Mouse (Mus musculus) spleen, postnatal 36 days (tissue): ENCODE data around the gene Lsm2.
"Not testable (repeated sequence)": the region's sequence is repeated elsewhere in the genome, so short reads cannot be mapped to it uniquely, and the experiment has no call there.

ENCODE experiments used
- DNase-seq, 2 experiments: peaks; one replicate each; pipeline ENCODE4 v3.0.0; 2022; ENCODE audit warnings: low spot score in 2 of 2, mixed read lengths in 1 of 2

Lsm2 gene

GRCm38 (mm10) chr17:34984218-34984617 is 2.6 kb downstream of the Lsm2 start:
- no peak for DNase-seq

DNA sequence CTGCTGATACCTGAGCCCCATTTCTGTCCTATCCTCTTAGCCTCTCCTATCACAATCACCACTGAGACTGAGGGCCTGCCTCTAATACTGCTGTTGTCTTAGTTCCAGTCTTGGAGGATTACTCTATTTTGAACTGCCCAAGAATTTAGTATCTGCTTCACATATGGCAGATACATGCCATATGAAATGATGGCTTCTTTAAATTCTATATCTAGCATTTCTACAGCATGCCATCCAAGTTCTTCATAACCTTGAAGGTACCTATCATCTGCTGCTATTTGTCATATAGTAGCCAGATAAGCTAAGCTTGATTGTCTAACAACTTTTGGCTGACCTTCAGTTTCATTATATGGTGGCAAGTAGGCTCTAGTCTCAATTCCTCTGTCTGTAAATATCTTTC is 13.1 kb downstream of the Lsm2 start:
- no peak for DNase-seq

- not testable (repeated sequence) for DNase-seq
Observed at GRCm38 (mm10) chr17:34995192-34995591, 13.5 kb downstream of the Lsm2 start.

DNA sequence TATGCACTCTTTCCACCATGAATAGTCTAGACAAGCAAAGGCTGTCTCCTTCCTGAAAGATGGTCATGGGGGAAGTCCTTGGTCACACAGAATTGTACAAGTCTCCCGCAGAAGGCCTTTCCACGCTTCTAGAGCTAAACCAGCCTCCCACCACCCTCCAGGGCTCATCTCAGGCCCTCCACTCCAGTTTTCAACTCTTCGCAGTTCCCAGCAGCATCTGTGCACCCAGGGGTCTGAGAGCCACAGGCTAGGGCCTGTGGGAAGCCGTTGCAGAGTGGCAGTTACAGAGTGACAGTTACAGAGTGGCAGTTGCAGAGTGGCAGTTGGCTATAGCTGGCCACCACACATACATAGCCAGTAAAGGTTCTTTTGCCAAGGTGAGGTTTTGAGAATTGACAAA is 14.3 kb downstream of the Lsm2 start:
- DNase-seq: not testable (repeated sequence)

DNA sequence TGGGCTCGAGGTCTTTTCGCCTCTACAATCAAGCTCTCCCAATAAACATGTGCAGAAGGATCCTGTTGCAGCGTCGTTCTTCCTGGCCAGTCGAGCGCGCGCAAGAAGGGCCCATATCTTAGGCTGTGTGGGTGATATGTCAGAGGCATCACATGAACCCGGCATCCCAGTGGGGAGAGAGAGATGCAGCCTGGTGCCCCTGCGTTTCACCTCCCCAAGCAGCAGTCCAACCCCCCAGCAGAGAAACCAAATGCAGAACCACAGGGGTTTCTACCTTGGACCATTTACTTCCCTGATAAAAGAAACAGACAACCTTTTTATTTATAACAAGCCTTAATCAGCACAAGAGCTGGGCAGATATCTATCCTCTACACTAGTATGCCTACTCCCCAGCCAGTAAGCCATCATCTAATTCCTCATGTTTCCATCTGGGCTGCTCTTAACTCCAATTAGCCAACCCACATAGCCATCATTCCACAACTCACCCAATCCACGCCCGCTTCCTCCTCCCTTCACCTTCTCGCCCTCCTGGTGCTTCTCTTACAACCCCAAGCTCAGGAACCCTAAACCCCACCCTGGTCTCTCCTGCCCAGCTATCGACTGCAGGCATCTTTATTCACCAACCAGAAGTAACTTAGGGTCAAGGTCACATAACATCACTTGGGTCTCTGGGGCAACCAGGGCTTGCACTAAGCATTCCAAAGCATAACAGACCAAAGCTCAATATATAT is 14.9 kb downstream of the Lsm2 start:
- DNase-seq: no peak

DNA sequence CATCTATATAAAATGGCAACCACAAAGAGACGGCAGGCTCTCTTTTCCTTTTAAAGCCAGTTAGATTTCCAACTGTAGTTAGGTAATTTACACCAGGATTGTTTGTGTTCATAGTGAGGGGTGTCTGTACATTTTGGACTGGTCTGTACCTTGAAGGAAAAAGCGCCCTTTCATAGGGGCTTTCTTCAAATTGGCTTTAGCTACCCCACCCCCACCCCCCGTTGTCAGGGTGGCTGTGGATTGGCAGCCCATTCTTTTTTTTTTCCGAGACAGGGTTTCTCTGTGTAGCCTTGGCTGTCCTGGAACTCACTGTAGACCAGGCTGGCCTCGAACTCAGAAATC is 15.5 kb downstream of the Lsm2 start:
- DNase-seq: no peak

GRCm38 (mm10) chr17:34998526-34999430 is 17.1 kb downstream of the Lsm2 start:
- no peak for DNase-seq

- DNase-seq: peak; percentile 73 to 78
Observed at GRCm38 (mm10) chr17:34999871-35000716, 18.4 kb downstream of the Lsm2 start.

DNA sequence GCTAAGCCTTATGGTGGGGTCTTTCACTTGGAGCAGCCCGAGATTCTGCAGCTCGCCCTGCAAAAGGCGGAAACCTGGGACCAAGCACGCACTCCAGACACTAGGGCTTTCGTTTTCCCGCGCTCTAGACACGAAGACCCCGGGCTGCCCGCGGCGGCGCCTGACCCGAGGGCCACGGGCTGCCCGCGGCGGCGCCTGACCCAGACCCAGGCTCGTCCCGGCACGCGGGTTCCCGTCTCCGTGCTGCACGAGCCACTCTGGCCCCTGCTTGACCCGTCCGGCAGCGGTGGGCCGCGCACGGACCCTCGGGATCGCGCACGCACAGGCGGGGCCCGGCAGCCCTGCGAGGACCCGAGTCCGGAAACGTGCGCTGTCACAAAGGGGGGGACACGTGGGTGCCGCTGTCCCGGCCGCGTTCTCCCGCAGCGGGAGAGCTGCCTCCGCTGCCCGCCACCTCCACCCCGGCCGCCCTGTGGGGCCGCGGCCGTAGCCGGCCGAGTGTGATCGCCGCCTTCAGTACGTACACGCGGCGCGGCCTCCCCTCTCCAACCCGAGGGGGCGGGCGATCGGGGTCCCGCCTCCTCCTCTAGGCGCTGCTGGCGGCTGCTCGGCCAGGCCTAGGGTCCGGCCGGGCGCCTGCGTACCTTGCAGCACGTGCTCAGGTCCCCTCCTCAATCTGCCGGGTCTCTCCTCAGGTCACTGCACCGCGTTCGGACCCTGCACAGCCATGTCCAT is 19.2 kb downstream of the Lsm2 start, which contains the start of gene Vars:
Gene Vars (plus strand): TSS at position 271 of the 735 bp plus-strand sequence.
- peak; percentile 78 to 80 for DNase-seq

- peak; percentile 62 to 66 for DNase-seq
Observed at GRCm38 (mm10) chr17:35001452-35002152, 19.9 kb downstream of the Lsm2 start.

DNA sequence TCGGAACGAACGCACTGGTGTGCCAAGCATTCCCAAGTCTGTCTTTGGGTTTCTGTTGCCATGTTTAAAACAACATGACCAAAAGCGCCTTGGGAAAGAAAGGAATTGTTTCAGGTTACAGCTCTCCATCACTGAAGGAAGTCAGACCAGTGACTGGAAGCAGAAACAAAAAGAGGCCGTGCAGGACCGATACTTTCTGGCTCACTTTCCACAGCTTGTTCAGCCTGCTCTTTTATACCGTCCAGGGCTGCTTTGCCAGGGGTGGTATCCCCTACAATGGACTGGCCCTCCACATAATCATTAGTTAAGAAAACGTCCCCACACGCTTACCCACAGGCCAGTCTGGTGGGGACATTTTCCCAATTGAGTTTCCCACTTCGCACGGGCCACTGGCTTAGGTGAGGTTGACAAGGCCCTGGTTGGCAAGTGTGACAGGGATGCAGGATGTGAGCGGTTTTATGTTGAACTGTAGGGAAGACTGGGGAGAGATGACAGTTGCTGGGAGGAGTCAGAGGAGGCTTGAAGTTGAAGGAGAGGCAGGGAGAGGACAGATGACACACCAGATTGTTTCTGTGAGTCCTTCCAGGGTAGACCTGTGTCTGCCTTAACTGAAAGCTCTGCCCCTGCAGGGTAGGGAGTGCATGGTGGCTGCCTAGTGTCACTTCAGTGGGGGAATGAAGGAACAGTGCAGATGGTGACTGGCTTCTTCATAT is 20.6 kb downstream of the Lsm2 start:
- no peak for DNase-seq

DNA sequence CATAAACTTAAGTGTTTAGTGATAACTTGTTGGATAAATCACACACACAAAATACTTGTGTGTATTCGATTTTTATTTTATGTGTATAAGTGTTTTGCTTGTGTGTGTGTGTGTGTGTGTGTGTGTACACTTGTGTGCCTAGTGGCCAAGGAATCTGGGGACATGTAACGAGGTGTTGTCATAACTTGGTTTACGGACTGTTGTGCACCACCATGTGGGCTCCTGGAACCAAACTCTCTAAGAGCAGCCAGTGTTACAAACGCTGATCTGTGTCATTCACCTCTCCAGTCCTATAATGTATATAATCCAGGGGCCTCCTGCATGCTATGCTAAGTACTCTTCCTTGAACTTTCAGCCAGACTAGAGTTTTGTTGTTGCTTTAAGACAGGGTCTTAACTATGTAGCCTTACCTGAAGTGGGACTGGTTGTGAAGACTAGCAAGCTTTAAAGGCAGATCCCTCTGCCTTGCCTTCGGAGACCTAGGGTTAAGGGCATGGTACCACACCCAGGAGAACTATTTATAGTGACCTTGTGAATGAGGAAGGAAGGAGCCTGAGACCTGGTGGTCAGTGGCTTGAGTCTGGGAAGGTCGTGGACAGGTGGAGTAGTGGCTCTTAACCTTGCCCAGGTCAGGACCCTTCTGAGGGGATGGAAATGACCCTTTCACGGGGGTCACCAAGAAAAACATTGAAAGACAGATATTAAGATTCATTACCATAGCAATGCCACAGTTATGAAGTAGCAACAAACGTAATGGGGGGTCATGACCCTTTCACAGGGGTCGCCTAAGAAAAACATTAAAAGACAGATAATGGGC is 21.6 kb downstream of the Lsm2 start:
- DNase-seq: no peak

DNA sequence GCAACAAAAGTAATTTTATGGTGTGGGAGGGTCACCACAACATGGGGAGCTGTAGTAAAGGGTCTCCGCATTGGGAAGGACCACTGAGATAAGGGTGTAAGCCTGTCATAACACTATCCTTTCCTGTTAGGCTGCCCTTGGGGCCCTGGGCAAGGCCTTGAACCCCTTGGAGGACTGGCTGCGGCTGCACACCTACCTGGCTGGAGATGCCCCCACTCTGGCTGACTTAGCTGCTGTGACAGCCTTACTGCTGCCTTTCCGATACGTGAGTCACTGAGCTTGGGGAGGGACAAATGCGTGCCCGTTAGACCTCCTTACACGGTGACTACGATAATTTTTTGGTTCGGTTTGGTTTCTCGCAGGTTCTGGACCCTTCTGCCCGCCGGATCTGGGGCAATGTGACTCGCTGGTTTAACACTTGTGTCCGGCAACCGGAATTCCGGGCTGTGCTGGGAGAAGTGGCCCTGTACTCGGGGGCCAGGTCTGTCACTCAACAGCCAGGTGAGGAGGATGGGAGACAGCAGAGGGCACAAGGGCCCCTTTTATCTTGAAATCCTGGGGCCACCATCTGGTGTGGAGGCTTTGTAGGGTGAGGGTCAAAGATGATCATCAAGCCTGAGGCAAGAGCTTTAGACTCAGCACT is 22.5 kb downstream of the Lsm2 start:
- DNase-seq: no peak

- no peak for DNase-seq
Observed at GRCm38 (mm10) chr17:35005158-35005557, 23.5 kb downstream of the Lsm2 start.

GRCm38 (mm10) chr17:35005902-35006301 is 24.2 kb downstream of the Lsm2 start:
- DNase-seq: not testable (repeated sequence)

- DNase-seq: no peak
Observed at GRCm38 (mm10) chr17:35007387-35007991, 25.8 kb downstream of the Lsm2 start.

DNA sequence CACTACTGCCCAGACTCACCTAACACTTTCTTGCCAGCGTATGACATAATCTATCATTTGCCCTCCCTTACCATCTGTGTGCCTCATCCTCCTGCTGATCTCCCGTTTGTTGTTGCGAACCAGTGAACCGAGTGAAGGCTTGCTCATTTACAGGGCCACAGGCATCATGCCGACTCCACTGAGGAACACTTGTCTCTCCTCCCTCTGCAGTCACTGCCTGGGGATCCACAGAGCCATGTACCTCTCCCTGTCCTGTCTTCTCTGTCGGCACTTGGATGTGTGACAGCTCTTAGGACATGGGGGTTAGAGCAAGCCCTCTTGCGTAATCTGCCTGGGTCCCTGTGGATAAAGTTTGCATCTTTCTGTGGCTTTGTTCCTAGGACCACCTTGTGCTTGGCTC is 27.9 kb downstream of the Lsm2 start:
- no peak for DNase-seq

DNA sequence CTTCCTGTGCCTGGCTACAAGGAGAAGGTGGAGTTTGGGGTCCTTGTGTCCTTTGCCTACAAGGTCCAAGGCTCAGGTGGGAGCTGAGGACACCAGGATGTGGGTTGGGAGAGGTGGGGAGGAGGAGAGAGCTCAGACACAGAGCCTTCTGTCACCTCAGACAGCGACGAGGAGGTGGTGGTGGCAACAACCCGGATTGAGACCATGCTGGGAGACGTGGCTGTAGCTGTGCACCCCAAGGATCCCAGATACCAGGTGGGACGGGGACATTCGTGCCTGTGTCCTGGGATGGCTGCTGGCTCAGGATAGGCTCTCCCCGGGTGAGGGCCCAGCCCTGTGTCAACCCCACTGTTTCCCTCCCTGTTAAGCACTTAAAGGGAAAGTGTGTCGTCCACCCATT is 29.8 kb downstream of the Lsm2 start:
- DNase-seq: no peak
